Mouse (Mus musculus) kidney, adult 2 months (tissue): ENCODE measurements at regions not wholly inside any gene's neighbourhood (a gene's known extent, or its start where the extent isn't known, plus 50 kb on each side); places are given as distances from the start of the nearest gene placed in this dataset.

ENCODE experiments used
- DNase-seq: peaks from one replicate; pipeline ENCODE4 v3.0.0; 2021
- H3K27ac ChIP-seq: fragments of 200-500 bp; 2 replicates; pipeline ENCODE4 v1.5.1; 2012; ENCODE audit warnings: low read depth, low read length, control low read depth, inconsistent platforms; ENCODE audit not compliant: insufficient read depth
- H3K27me3 ChIP-seq: fragments of 200-500 bp; replicated peaks from 2 replicates; pipeline ENCODE4 v1.6.1; 2012; ENCODE audit warnings: mild to moderate bottlenecking, moderate library complexity, low read length, inconsistent platforms; ENCODE audit not compliant: control insufficient read depth, insufficient read depth
- H3K36me3 ChIP-seq: fragments of 200-500 bp; 2 replicates; pipeline ENCODE4 v1.6.1; 2012; ENCODE audit warnings: mild to moderate bottlenecking, moderate library complexity, low read length, inconsistent platforms; ENCODE audit not compliant: control insufficient read depth, insufficient read depth
- H3K4me1 ChIP-seq: fragments of 200-500 bp; 2 replicates; pipeline ENCODE4 v1.6.1; 2011; ENCODE audit warnings: low read length; ENCODE audit not compliant: control insufficient read depth, insufficient read depth
- H3K4me3 ChIP-seq: fragments of 200-500 bp; 2 replicates; pipeline ENCODE4 v1.5.1; 2011; ENCODE audit warnings: mild to moderate bottlenecking, low read depth, low read length, control low read depth; ENCODE audit not compliant: insufficient read depth
- CTCF ChIP-seq: fragments of 200-500 bp; conservative IDR thresholded peaks from 2 replicates; pipeline ENCODE4 v1.5.1; 2011; ENCODE audit warnings: low read depth, mild to moderate bottlenecking, control low read depth, low read length, moderate library complexity, mixed read lengths; ENCODE audit not compliant: insufficient read depth, insufficient read length
- POLR2A ChIP-seq: fragments of 200-500 bp; IDR thresholded peaks from one replicate; pipeline ENCODE4 v1.6.1; 2011; ENCODE audit warnings: low read depth, low read length, control low read depth
- WGBS: fragments of 180-500 bp; shearing (Covaris S2); methylation state at CpG from one replicate; pipeline ENCODE4 v1.1.7; 2018; 5-methylcytosine and 5-hydroxymethylcytosine counted together

DNA sequence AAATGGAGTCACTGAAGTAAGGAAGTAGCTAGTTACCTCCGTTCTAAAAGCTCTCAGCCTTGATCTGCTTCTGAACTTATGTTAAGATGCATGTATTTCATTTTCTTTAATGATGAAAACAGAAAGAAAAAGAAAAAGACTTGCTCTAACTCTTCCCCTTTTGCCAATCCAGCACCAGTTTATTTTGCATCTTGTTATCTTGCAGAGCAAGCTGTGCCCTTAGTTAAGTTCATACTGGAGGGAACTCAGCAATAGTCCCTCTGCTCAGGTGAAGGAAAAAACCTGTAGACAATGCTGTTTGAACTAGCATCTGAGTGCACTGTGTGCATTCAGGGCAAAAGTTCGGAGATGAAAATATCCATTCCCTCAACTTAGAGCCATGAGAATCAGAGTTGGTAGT is 192.1 kb upstream of the Tusc1 start:
- H3K4me3 ChIP-seq = no peak overlapping the region
- TF ChIP-seq POLR2A = no peak
- TF ChIP-seq CTCF = no peak
- no peaks in the 10 kb centered on the region for H3K36me3 ChIP-seq
- no peaks in the 10 kb centered on the region; the same call in 1 of the 2 replicates for H3K4me1 ChIP-seq
- no peak overlapping the region for H3K27ac ChIP-seq
- H3K27me3 ChIP-seq = no peaks in the 10 kb centered on the region
- WGBS = 59% methylated on average over 2 of the region's 2 CpGs
- DNase-seq = no peak

DNA sequence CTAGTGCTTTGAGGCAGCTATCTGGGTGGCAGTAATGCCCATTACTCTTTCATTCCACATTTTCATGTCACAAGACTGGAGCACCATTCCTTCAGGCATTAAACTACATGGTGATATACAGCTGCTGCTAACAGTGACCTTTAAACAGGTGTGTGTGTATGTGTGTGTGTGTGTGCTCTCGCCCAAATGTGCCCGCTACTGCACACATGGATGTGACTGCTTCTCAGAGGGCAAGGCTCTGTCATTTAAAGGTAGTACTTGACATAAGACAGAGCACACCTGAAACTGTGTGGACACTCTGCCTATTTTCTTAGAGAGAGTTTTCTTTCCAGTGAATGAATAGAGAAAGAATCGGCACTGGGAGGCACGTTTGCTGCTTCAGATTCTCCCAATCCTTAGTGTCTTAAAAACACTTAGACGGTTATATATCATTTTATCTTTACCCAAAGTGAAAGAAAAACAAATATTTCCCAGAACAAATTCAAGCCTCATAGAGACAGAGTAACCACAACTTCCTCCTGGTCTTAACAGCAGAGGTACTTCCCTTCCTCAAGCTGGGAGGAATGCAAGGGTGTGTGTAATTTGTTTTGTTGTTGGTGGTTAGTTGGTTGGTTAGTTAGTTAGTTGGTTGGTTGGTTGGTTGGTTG is 185.3 kb upstream of the Tusc1 start:
- Histone ChIP-seq H3K4me1 (no peaks in the 10 kb centered on the region), H3K4me3 (no peak overlapping the region), H3K27ac (no peak overlapping the region), H3K36me3 (no peaks in the 10 kb centered on the region), H3K27me3 (no peaks in the 10 kb centered on the region)
- DNase-seq = no peak
- TF ChIP-seq CTCF (no peak), POLR2A (no peak)
- WGBS = 77% methylated on average over 5 of the region's 5 CpGs

DNA sequence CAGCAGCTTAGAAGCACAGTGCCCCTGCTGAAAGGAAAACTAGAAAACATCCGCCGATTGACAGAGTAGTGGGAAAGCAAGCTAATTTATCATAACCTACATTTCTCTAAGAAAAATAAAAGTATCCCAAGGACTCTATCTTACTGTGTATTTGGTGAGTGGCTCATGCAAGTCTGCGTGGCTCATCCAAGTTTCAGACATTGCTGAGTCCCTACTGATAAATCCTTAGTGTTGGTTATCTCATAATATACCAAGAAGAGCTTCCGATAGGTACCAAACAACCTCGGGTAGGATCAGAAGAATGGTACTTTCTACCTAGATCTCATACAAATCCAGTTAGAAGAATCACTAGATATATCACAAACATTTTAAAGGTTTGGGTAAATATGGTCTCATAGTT is 183.6 kb upstream of the Tusc1 start:
- no peak overlapping the region for H3K4me3 ChIP-seq
- H3K36me3 ChIP-seq = no peaks in the 10 kb centered on the region
- no peak overlapping the region for H3K27ac ChIP-seq
- H3K4me1 ChIP-seq = no peaks in the 10 kb centered on the region
- 86% methylated on average over 5 of the region's 5 CpGs for WGBS
- no peaks in the 10 kb centered on the region for H3K27me3 ChIP-seq
- TF ChIP-seq POLR2A (no peak), CTCF (no peak)
- DNase-seq = no peak

DNA sequence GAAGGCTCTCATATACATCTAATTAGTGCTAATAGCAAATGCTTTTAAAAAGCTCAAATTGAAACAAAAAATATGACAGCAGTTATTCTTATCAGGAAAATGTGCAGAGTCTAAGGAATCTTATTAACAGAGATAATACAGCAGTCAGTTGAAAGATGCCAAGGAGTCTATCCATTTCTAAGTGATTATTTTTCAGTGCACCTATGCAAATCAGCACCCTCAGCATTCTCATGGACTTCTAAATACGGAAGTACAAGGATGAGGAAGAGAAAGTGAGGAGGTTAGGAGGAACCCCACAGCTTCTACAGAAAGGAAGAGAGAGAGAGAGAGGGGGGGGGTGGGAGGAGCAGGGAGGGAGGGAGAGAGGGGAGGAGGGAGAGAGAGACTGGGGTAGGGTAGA is 175.5 kb upstream of the Tusc1 start:
- Histone ChIP-seq H3K27me3 (no peaks in the 10 kb centered on the region), H3K4me1 (no peaks in the 10 kb centered on the region), H3K27ac (no peak overlapping the region), H3K36me3 (no peaks in the 10 kb centered on the region), H3K4me3 (no peak overlapping the region)
- no peak for DNase-seq
- WGBS = 32% methylated on average over 1 of the region's 1 CpGs
- TF ChIP-seq POLR2A (no peak), CTCF (no peak)

DNA sequence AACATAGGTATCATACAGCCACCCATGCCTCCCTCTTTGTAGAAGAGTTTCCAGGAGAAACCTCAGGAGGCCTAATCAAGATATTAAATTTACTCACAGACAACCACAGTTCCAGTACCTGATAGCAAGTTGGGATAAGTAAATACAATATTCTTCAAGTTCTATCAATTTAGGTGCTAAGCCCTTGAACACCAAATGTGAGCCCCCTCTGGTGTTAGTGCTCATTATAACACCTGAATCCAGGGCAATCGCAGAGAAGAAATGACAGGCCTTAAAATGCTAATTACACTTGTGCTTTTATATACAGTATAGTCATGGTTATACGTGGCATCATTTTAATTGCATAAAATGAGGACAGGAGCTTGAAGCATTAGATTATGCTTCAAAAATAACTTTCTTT is 161.6 kb upstream of the Tusc1 start:
- WGBS = 61% methylated on average over 2 of the region's 2 CpGs

DNA sequence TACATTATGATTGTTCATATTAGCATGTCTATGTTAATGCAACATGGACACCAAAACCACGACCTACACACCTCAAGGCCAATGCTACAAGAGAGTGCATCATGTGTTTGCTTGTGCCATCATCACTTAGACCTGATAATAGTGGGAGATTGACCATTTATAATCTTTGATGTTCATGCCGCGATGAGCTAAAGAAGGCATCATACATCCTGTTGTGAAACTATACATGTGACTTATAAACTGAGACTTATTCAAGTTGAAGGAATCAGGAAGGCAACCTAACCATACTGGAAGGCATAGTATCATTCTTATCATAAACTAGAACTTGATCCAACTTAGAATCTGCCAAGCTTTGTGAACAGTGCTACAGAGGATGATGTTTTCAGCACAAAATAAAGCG is 159.0 kb upstream of the Tusc1 start:
- DNase-seq = no peak
- no peaks in the 10 kb centered on the region for H3K36me3 ChIP-seq
- TF ChIP-seq CTCF (no peak), POLR2A (no peak)
- 91% methylated on average over 4 of the region's 4 CpGs for WGBS
- H3K4me3 ChIP-seq = no peak overlapping the region
- H3K4me1 ChIP-seq = no peaks in the 10 kb centered on the region
- H3K27me3 ChIP-seq = no peaks in the 10 kb centered on the region
- no peak overlapping the region for H3K27ac ChIP-seq

More for the DNA sequence above, 161.6 kb upstream of the Tusc1 start:
- Histone ChIP-seq H3K27ac (no peak overlapping the region), H3K4me3 (no peak overlapping the region), H3K4me1 (no peaks in the 10 kb centered on the region), H3K36me3 (no peaks in the 10 kb centered on the region), H3K27me3 (no peaks in the 10 kb centered on the region)
- DNase-seq = no peak
- no peak for TF ChIP-seq POLR2A
- no peak for TF ChIP-seq CTCF

DNA sequence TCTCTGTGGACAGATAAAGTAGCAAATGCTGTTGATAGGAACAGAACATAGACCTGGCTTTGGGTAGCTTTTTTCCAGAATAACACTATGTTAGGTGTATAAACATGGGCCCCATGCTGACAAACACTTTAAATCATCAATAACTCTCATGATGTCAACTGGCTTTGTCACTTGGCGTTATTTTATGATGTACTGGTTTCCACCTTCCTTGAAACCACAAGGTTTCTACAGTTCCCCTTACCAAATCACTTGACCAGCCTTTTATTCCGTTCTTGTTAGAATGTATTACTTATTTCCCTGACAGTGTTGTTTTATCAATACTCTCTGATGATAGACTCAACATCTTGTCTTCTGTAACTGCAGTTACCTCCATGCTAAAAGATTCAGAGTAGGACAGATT is 158.6 kb upstream of the Tusc1 start:
- no peak for DNase-seq
- no peaks in the 10 kb centered on the region for H3K36me3 ChIP-seq
- no peak overlapping the region for H3K4me3 ChIP-seq
- no peaks in the 10 kb centered on the region for H3K4me1 ChIP-seq
- H3K27me3 ChIP-seq = no peaks in the 10 kb centered on the region
- TF ChIP-seq CTCF (no peak), POLR2A (no peak)
- H3K27ac ChIP-seq = no peak overlapping the region
- WGBS = 80% methylated on average over 2 of the region's 2 CpGs
